Mouse (Mus musculus): Measurements from ENCODE around the gene Rnf149. TPM values are rescaled to one million over a fixed set of nuclear protein-coding genes. Genes with fewer than 3 reads are reported as not detected.

Rnf149 gene
- polyA plus RNA-seq, 1 experiment from 2014 or later = 18.9 TPM

- Histone ChIP-seq H3K9me3 (no peaks in the 10 kb centered on the region), H3K4me3 (no peak overlapping the region), H3K36me3 (replicated peaks) (peaks cover 39% of the 10 kb centered on the region), H3K4me1 (peaks cover 3% of the 10 kb centered on the region; the same call in 1 of the 2 replicates), H3K27ac (no peak overlapping the region), H3K27me3 (ENCODE audit: poor library complexity, severe bottlenecking) (no peaks in the 10 kb centered on the region)
- no peak for DNase-seq (ENCODE audit: extremely low spot score, low spot score)
These were observed 9.1 kb downstream of the Rnf149 start for GRCm38 (mm10) chr1:39568079-39568478.

GRCm38 (mm10) chr1:39564603-39565002 is 12.6 kb downstream of the Rnf149 start:
- DNase-seq (ENCODE audit: extremely low spot score, low spot score) = no peak
- Histone ChIP-seq H3K27ac (no peak overlapping the region), H3K36me3 (replicated peaks) (peaks cover 48% of the 10 kb centered on the region), H3K27me3 (ENCODE audit: poor library complexity, severe bottlenecking) (no peaks in the 10 kb centered on the region), H3K4me3 (no peak overlapping the region), H3K9me3 (no peaks in the 10 kb centered on the region), H3K4me1 (no peaks in the 10 kb centered on the region)
- 83% methylated on average over 3 of the region's 3 CpGs for WGBS

- 85% methylated on average over 7 of the region's 7 CpGs for WGBS
These were observed 14.0 kb downstream of the Rnf149 start for GRCm38 (mm10) chr1:39563161-39563560.

GRCm38 (mm10) chr1:39561920-39562319 is 15.3 kb downstream of the Rnf149 start:
- DNase-seq (ENCODE audit: extremely low spot score, low spot score) = no peak
- WGBS = 70% methylated on average over 1 of the region's 1 CpGs
- Histone ChIP-seq H3K27me3 (ENCODE audit: poor library complexity, severe bottlenecking) (no peaks in the 10 kb centered on the region), H3K4me3 (no peak overlapping the region), H3K36me3 (replicated peaks) (peaks cover 67% of the 10 kb centered on the region), H3K9me3 (no peaks in the 10 kb centered on the region), H3K4me1 (no peaks in the 10 kb centered on the region), H3K27ac (no peak overlapping the region)

More at GRCm38 (mm10) chr1:39563161-39563560, 14.0 kb downstream of the Rnf149 start:
- Histone ChIP-seq H3K27me3 (ENCODE audit: poor library complexity, severe bottlenecking) (no peaks in the 10 kb centered on the region), H3K27ac (no peak overlapping the region), H3K4me1 (no peaks in the 10 kb centered on the region), H3K4me3 (no peak overlapping the region), H3K9me3 (no peaks in the 10 kb centered on the region), H3K36me3 (replicated peaks) (peaks cover 55% of the 10 kb centered on the region)
- no peak for DNase-seq (ENCODE audit: extremely low spot score, low spot score)

GRCm38 (mm10) chr1:39559009-39559408 is 18.2 kb downstream of the Rnf149 start:
- no peak overlapping the region for H3K27ac ChIP-seq
- H3K4me1 ChIP-seq = peaks cover 6% of the 10 kb centered on the region; the same call in 1 of the 2 replicates
- no peaks in the 10 kb centered on the region for H3K27me3 ChIP-seq (ENCODE audit: poor library complexity, severe bottlenecking)
- H3K4me3 ChIP-seq = no peak overlapping the region
- H3K36me3 ChIP-seq (replicated peaks) = peaks cover 89% of the 10 kb centered on the region
- H3K9me3 ChIP-seq = no peaks in the 10 kb centered on the region
- 95% methylated on average over 2 of the region's 2 CpGs for WGBS
- no peak for DNase-seq (ENCODE audit: extremely low spot score, low spot score)

GRCm38 (mm10) chr1:39555556-39556415 is 21.4 kb downstream of the Rnf149 start:
- peaks cover 6% of the 10 kb centered on the region; the same call in 1 of the 2 replicates for H3K4me1 ChIP-seq
- DNase-seq (ENCODE audit: extremely low spot score, low spot score) = no peak
- H3K27ac ChIP-seq = 0 out of 2 replicates have a peak overlapping the region, but pooled peaks have one; percentile 33
- H3K36me3 ChIP-seq (replicated peaks) = peaks cover 91% of the 10 kb centered on the region
- H3K9me3 ChIP-seq = no peaks in the 10 kb centered on the region
- no peak overlapping the region for H3K4me3 ChIP-seq
- no peaks in the 10 kb centered on the region for H3K27me3 ChIP-seq (ENCODE audit: poor library complexity, severe bottlenecking)
- 65% methylated on average over 9 of the region's 9 CpGs for WGBS

- peaks cover 89% of the 10 kb centered on the region for H3K36me3 ChIP-seq (replicated peaks)
- no peaks in the 10 kb centered on the region for H3K9me3 ChIP-seq
- H3K4me3 ChIP-seq = no peak overlapping the region
- no peak overlapping the region for H3K27ac ChIP-seq
- H3K4me1 ChIP-seq = no peaks in the 10 kb centered on the region
- no peaks in the 10 kb centered on the region for H3K27me3 ChIP-seq (ENCODE audit: poor library complexity, severe bottlenecking)
- no peak for DNase-seq (ENCODE audit: extremely low spot score, low spot score)
- WGBS = 97% methylated on average over 2 of the region's 2 CpGs
These were observed 27.4 kb downstream of the Rnf149 start for GRCm38 (mm10) chr1:39549831-39550230.

GRCm38 (mm10) chr1:39547238-39547637 is 30.0 kb downstream of the Rnf149 start:
- peaks cover 90% of the 10 kb centered on the region for H3K36me3 ChIP-seq (replicated peaks)
- H3K4me1 ChIP-seq = no peaks in the 10 kb centered on the region
- H3K4me3 ChIP-seq = no peak overlapping the region
- no peaks in the 10 kb centered on the region for H3K27me3 ChIP-seq (ENCODE audit: poor library complexity, severe bottlenecking)
- WGBS = 74% methylated on average over 2 of the region's 2 CpGs
- no peaks in the 10 kb centered on the region for H3K9me3 ChIP-seq
- no peak for DNase-seq (ENCODE audit: extremely low spot score, low spot score)
- no peak overlapping the region for H3K27ac ChIP-seq

GRCm38 (mm10) chr1:39546160-39546866 is 30.9 kb downstream of the Rnf149 start:
- no peaks in the 10 kb centered on the region for H3K4me1 ChIP-seq
- no peak overlapping the region for H3K4me3 ChIP-seq
- no peaks in the 10 kb centered on the region for H3K27me3 ChIP-seq (ENCODE audit: poor library complexity, severe bottlenecking)
- 95% methylated on average over 6 of the region's 6 CpGs for WGBS
- H3K9me3 ChIP-seq = no peaks in the 10 kb centered on the region
- no peak overlapping the region for H3K27ac ChIP-seq
- no peak for DNase-seq (ENCODE audit: extremely low spot score, low spot score)
- peaks cover 91% of the 10 kb centered on the region for H3K36me3 ChIP-seq (replicated peaks)

- Histone ChIP-seq H3K4me1 (no peaks in the 10 kb centered on the region), H3K4me3 (no peak overlapping the region), H3K36me3 (replicated peaks) (peaks cover 94% of the 10 kb centered on the region), H3K27me3 (ENCODE audit: poor library complexity, severe bottlenecking) (no peaks in the 10 kb centered on the region), H3K27ac (no peak overlapping the region), H3K9me3 (peaks cover 4% of the 10 kb centered on the region)
- 92% methylated on average over 7 of the region's 7 CpGs for WGBS
- DNase-seq (ENCODE audit: extremely low spot score, low spot score) = no peak
These were observed 31.6 kb downstream of the Rnf149 start for GRCm38 (mm10) chr1:39545589-39545988.

GRCm38 (mm10) chr1:39540592-39540991 is 36.6 kb downstream of the Rnf149 start:
- Histone ChIP-seq H3K36me3 (replicated peaks) (peaks cover 83% of the 10 kb centered on the region), H3K9me3 (peaks cover 13% of the 10 kb centered on the region), H3K27me3 (ENCODE audit: poor library complexity, severe bottlenecking) (no peaks in the 10 kb centered on the region), H3K4me1 (peaks cover 24% of the 10 kb centered on the region), H3K4me3 (no peak overlapping the region), H3K27ac (no peak overlapping the region)
- no peak for DNase-seq (ENCODE audit: extremely low spot score, low spot score)

- DNase-seq (ENCODE audit: extremely low spot score, low spot score) = no peak
- Histone ChIP-seq H3K9me3 (peaks cover 13% of the 10 kb centered on the region), H3K4me1 (peaks cover 48% of the 10 kb centered on the region), H3K27ac (no peak overlapping the region), H3K4me3 (peak overlapping the region; percentile 97; the same call in 1 of the 2 replicates), H3K36me3 (replicated peaks) (peaks cover 55% of the 10 kb centered on the region), H3K27me3 (ENCODE audit: poor library complexity, severe bottlenecking) (no peaks in the 10 kb centered on the region)
- 91% methylated on average over 10 of the region's 10 CpGs for WGBS
These were observed 39.4 kb downstream of the Rnf149 start for GRCm38 (mm10) chr1:39537631-39538380.
